ENCODE assay signal across 8 mouse cellular contexts in the genomic region with DNA sequence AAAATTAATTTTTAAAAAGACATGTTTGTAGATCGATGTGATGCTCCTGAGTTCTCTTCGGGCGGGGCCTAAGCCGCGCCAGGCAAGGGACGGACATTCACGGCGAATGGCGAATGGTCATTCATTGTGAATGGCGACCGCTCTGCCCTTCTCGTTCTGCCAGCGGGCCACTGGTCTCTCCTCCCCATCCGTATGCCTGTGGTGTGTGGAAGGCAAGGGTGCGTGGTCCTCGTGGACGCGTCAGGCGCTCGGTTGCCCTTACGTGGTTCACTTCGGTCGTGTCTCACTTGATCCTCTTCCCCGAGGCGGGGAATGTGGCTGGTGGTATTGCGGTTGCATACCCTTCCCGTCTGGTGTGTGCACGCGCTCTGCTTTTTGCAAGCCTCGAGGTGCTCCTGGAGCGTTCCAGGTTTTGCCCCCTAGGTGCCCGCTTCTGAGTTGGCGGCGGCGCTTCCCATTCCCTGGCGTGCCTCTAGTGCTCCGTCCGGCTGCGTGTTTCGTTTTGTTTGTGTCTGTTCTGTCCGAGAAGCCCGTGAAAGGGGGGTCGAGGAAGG. TPM values are rescaled to one million over a fixed set of nuclear protein-coding genes. Genes with fewer than 3 reads are reported as not detected.
A peak's percentile ranks its signal among the peaks of the same experiment; 100 is the strongest.
DNase-seq lines count a peak whose midpoint lies in the region; ATAC-seq and TF ChIP-seq lines count a peak whose summit lies in the region.

No protein-coding gene starts in this region.

- no peak overlapping the region for H3K27ac ChIP-seq in kidney, adult 2 months (ENCODE audit: insufficient read depth, low read depth, low read length)
- no peak overlapping the region for H3K27ac ChIP-seq in heart, embryonic 14.5 days (replicated peaks in 1 of 2; ENCODE audit: control insufficient read depth in 1 of 2, insufficient read depth in 1 of 2, low read depth in 2 of 2, low read length in 2 of 2)
- no peak overlapping the region for H3K27ac ChIP-seq in liver, embryonic 11.5 days (ENCODE audit: low read depth, low read length)
- H3K27ac ChIP-seq in neural tube, embryonic 14.5 days (ENCODE audit: low read depth, low read length): no peak overlapping the region

- no peak for DNase-seq in kidney, adult 2 months
- no peak for DNase-seq in kidney, adult 8-10 months
- DNase-seq in brain, embryonic 14.5 days (ENCODE audit: low read depth): peak; percentile 19
- no peak for DNase-seq in liver, embryonic 11.5 days (ENCODE audit: low spot score)
- DNase-seq in yolk sac, embryonic 10.5 days (ENCODE audit: low spot score): no peak
- no peak for DNase-seq in frontal cortex, postnatal 14 days (ENCODE audit: low spot score in 2 of 2)

- peak overlapping the region; percentile 44; the same call in 1 of the 2 replicates for H3K9ac ChIP-seq in heart, embryonic 14.5 days (ENCODE audit: low read length)
- peak overlapping the region; percentile 49 for H3K9ac ChIP-seq in liver, embryonic 11.5 days (ENCODE audit: low read depth, low read length)
- H3K9ac ChIP-seq in neural tube, embryonic 14.5 days (replicated peaks; ENCODE audit: low read depth, low read length): no peak overlapping the region

- H3K4me2 ChIP-seq in heart, embryonic 14.5 days (ENCODE audit: low read length): peak overlapping the region; percentile 63
- H3K4me2 ChIP-seq in liver, embryonic 11.5 days: peak overlapping the region; percentile 79
- H3K4me2 ChIP-seq in neural tube, embryonic 14.5 days (ENCODE audit: low read depth, low read length): peak overlapping the region; percentile 44

- H3K9me3 ChIP-seq in heart, embryonic 14.5 days (ENCODE audit: control insufficient read depth, low read length): no peaks in the 10 kb centered on the region
- H3K9me3 ChIP-seq in liver, embryonic 11.5 days (ENCODE audit: control insufficient read depth, low read length): no peaks in the 10 kb centered on the region
- no peaks in the 10 kb centered on the region for H3K9me3 ChIP-seq in neural tube, embryonic 14.5 days (ENCODE audit: control insufficient read depth, low read length)

- H3K4me3 ChIP-seq in kidney, adult 2 months (ENCODE audit: insufficient read depth, low read depth, low read length): peak overlapping the region; percentile 46; the same call in 1 of the 2 replicates
- peak overlapping the region; percentile 37 to 44 for H3K4me3 ChIP-seq in heart, embryonic 14.5 days (ENCODE audit: control insufficient read depth in 1 of 2, insufficient read depth in 1 of 2, low read depth in 1 of 2, low read length in 2 of 2)
- peak overlapping the region; percentile 47 for H3K4me3 ChIP-seq in liver, embryonic 11.5 days (ENCODE audit: low read depth, low read length)
- H3K4me3 ChIP-seq in neural tube, embryonic 14.5 days (ENCODE audit: low read depth, low read length): peak overlapping the region; percentile 22; the same call in 1 of the 2 replicates

- H3K4me1 ChIP-seq in kidney, adult 2 months (ENCODE audit: control insufficient read depth, insufficient read depth, low read length): peaks cover 16% of the 10 kb centered on the region
- H3K4me1 ChIP-seq in heart, embryonic 14.5 days (ENCODE audit: control insufficient read depth in 2 of 2, insufficient read depth in 2 of 2, low read length in 2 of 2): peaks cover 4 to 6% of the 10 kb centered on the region in 2 experiments; a peak in 3 of 4 replicates
- no peaks in the 10 kb centered on the region; the same call in 1 of the 2 replicates for H3K4me1 ChIP-seq in liver, embryonic 11.5 days (replicated peaks; ENCODE audit: control insufficient read depth, insufficient read depth, low read length)
- H3K4me1 ChIP-seq in neural tube, embryonic 14.5 days (ENCODE audit: control insufficient read depth, insufficient read depth, low read length): no peaks in the 10 kb centered on the region; the same call in 1 of the 2 replicates

- no peak for TF ChIP-seq POLR2A in kidney, adult 2 months (IDR thresholded peaks at IDR 0.05; ENCODE audit: low read depth, low read length)
- no peak for TF ChIP-seq POLR2A in brain, embryonic 14.5 days (IDR thresholded peaks at IDR 0.05; ENCODE audit: borderline replicate concordance, extremely low read depth, insufficient read depth, insufficient read length, poor library complexity, severe bottlenecking)

- no peak for ATAC-seq in heart, embryonic 14.5 days (ENCODE audit: insufficient number of reproducible peaks, insufficient read depth, low FRiP score, low read depth)
- no peak for ATAC-seq in liver, embryonic 11.5 days (replicated peaks; ENCODE audit: low FRiP score)
- no peak for ATAC-seq in neural tube, embryonic 14.5 days (ENCODE audit: low read depth)

- 54% methylated on average over 43 of the region's 43 CpGs for WGBS in kidney, adult 2 months
- WGBS in heart, embryonic 14.5 days: 25% methylated on average over 43 of the region's 43 CpGs
- WGBS in liver, embryonic 11.5 days: 29% methylated on average over 43 of the region's 43 CpGs
- 31% methylated on average over 43 of the region's 43 CpGs for WGBS in neural tube, embryonic 14.5 days

- TF ChIP-seq CTCF in kidney, adult 2 months (conservative IDR thresholded peaks at IDR 0.05; ENCODE audit: insufficient read depth, insufficient read length, low read depth, low read length): no peak
- TF ChIP-seq CTCF in brain, embryonic 14.5 days (IDR thresholded peaks at IDR 0.05; ENCODE audit: borderline replicate concordance, extremely low read depth, insufficient read depth, insufficient read length): no peak

- H3K27me3 ChIP-seq in kidney, adult 2 months (replicated peaks; ENCODE audit: control insufficient read depth, insufficient read depth, low read length): no peaks in the 10 kb centered on the region
- H3K27me3 ChIP-seq in heart, embryonic 14.5 days (ENCODE audit: control insufficient read depth, insufficient read depth, low read length): no peaks in the 10 kb centered on the region
- no peaks in the 10 kb centered on the region for H3K27me3 ChIP-seq in liver, embryonic 11.5 days (replicated peaks; ENCODE audit: control insufficient read depth, insufficient read depth, low read length)
- no peaks in the 10 kb centered on the region for H3K27me3 ChIP-seq in neural tube, embryonic 14.5 days (ENCODE audit: control insufficient read depth, insufficient read depth, low read length)

- no peaks in the 10 kb centered on the region for H3K36me3 ChIP-seq in kidney, adult 2 months (ENCODE audit: control insufficient read depth, insufficient read depth, low read length)
- no peaks in the 10 kb centered on the region for H3K36me3 ChIP-seq in heart, embryonic 14.5 days (ENCODE audit: control insufficient read depth, insufficient read depth, low read length)
- H3K36me3 ChIP-seq in liver, embryonic 11.5 days (ENCODE audit: control insufficient read depth, insufficient read depth, low read length): no peaks in the 10 kb centered on the region
- H3K36me3 ChIP-seq in neural tube, embryonic 14.5 days (ENCODE audit: control insufficient read depth, insufficient read depth, low read length): no peaks in the 10 kb centered on the region

RNA-seq across cellular contexts. Expression of gene Ubb, which starts 9.6 kb away (rescaled TPM):
- polyA plus RNA-seq in kidney, adult 2 months (2012; rRNA removed): 1,891 and 2,089 TPM in 2 replicates
- 4,191 and 5,062 TPM in 2 replicates for polyA plus RNA-seq in brain, embryonic 14.5 days (2012; rRNA removed)
- polyA plus RNA-seq in heart, embryonic 14.5 days (2014; fragmentation: Nextera tagmentation; extraction: Ambion mirVana): 2,716 and 2,876 TPM in 2 replicates
- 2,001 and 2,023 TPM in 2 replicates for polyA plus RNA-seq in liver, embryonic 11.5 days (2014; fragmentation: Nextera tagmentation; extraction: Ambion mirVana)
- 4,516 and 4,600 TPM in 2 replicates for polyA plus RNA-seq in neural tube, embryonic 14.5 days (2014; fragmentation: Nextera tagmentation; extraction: Ambion mirVana)

RNA-seq across cellular contexts. Expression of gene Trpv2, which starts 13.7 kb away (rescaled TPM):
- 2.6 and 4.1 TPM in 2 replicates for polyA plus RNA-seq in kidney, adult 2 months (2012; rRNA removed)
- 20.5 and 26.3 TPM in 2 replicates for polyA plus RNA-seq in brain, embryonic 14.5 days (2012; rRNA removed)
- 3.7 and 4.2 TPM in 2 replicates for polyA plus RNA-seq in heart, embryonic 14.5 days (2014; fragmentation: Nextera tagmentation; extraction: Ambion mirVana)
- 9.7 and 10.9 TPM in 2 replicates for polyA plus RNA-seq in liver, embryonic 11.5 days (2014; fragmentation: Nextera tagmentation; extraction: Ambion mirVana)
- 25.1 and 25.8 TPM in 2 replicates for polyA plus RNA-seq in neural tube, embryonic 14.5 days (2014; fragmentation: Nextera tagmentation; extraction: Ambion mirVana)

RNA-seq across cellular contexts. Expression of gene Cenpv, which starts 21.5 kb away (rescaled TPM):
- 34.4 and 41.7 TPM in 2 replicates for polyA plus RNA-seq in kidney, adult 2 months (2012; rRNA removed)
- polyA plus RNA-seq in brain, embryonic 14.5 days (2012; rRNA removed): 112 and 180 TPM in 2 replicates
- 29.8 and 37.7 TPM in 2 replicates for polyA plus RNA-seq in heart, embryonic 14.5 days (2014; fragmentation: Nextera tagmentation; extraction: Ambion mirVana)
- 34.3 and 38.4 TPM in 2 replicates for polyA plus RNA-seq in liver, embryonic 11.5 days (2014; fragmentation: Nextera tagmentation; extraction: Ambion mirVana)
- 56.3 and 73.1 TPM in 2 replicates for polyA plus RNA-seq in neural tube, embryonic 14.5 days (2014; fragmentation: Nextera tagmentation; extraction: Ambion mirVana)
